8 mouse cellular contexts compared by ENCODE assay signal in the genomic region with DNA sequence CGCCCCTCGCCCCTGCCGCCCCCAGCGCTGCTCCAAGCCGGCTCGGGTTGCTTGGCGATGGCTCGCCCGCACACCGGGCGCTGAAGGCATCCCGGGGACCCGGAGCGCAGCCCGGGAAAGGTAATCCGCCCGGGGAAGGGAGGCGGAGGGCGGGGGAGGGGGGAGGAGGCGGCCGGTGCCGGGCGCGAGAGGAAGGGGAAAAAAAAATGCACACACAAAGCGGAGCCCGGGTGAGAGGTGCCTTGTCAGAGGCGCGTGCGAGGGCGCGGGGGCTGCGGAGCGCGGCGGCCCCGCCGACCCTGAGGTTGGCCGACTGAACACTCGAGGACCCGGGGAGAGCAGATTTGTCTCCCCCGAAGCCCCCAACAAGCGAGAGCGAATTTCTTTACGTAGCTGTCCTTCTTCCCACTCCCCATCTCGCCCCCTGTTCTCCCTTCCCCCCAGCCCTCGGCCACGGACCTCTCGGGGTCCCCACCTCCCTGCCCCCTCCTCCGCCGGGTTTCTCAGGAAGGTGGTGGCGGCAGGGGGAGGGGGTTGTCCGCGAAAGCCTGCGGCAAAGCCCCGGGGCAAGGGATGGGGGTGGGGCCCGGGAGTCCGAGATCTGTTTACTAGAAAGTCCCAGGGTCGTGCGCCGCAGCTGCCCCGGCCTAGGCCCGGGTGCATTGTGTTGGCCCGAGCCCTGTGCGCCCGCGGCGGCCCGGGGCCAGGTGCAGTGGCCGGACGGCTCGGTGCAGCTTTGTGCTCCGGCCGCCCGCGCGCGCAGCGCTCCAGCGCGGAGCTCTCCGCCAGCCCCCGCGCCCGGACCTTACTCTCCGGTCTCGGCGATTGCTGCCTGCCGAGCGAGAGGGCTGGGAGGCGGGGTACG. TPM values are rescaled to one million over a fixed set of nuclear protein-coding genes. Genes with fewer than 3 reads are reported as not detected.
DNase-seq lines count a peak whose midpoint lies in the region; ATAC-seq and TF ChIP-seq lines count a peak whose summit lies in the region.

No protein-coding gene starts in this region.

- H3K27ac ChIP-seq in gastrocnemius, adult 2 months: peak overlapping the region; percentile 84
- H3K27ac ChIP-seq in hindbrain, embryonic 16.5 days (ENCODE audit: low read depth, low read length): peak overlapping the region; percentile 96
- H3K27ac ChIP-seq in limb, embryonic 11.5 days (replicated peaks; ENCODE audit: low read depth, low read length): peak overlapping the region; percentile 99
- peak overlapping the region; percentile 100 for H3K27ac ChIP-seq in midbrain, embryonic 14.5 days (replicated peaks; ENCODE audit: low read depth, low read length)
- peak overlapping the region; percentile 61 for H3K27ac ChIP-seq in stomach, postnatal 0 days (replicated peaks)

- under 1% methylated on average over 73 of the region's 91 CpGs for WGBS in hindbrain, embryonic 16.5 days
- WGBS in limb, embryonic 11.5 days: under 1% methylated on average over 75 of the region's 91 CpGs
- WGBS in midbrain, embryonic 14.5 days: under 1% methylated on average over 83 of the region's 91 CpGs
- under 1% methylated on average over 61 of the region's 91 CpGs for WGBS in stomach, postnatal 0 days

- intact Hi-C loops in gastrocnemius, adult 2 months (cut with DNase I): loop anchor here (10.0 kb wide), 1 partner anchor 259 kb away; no protein-coding TSS in a partner anchor
- intact Hi-C loops in gastrocnemius, postnatal 14 days (cut with DNase I; ENCODE audit: low total_unique reads): no loop called here

- TF ChIP-seq EP300 in stomach, postnatal 0 days (optimal IDR thresholded peaks at IDR 0.05): no peak

- no peaks in the 10 kb centered on the region for H3K27me3 ChIP-seq in hindbrain, embryonic 16.5 days (replicated peaks; ENCODE audit: control insufficient read depth, insufficient read depth, low read length)
- no peaks in the 10 kb centered on the region for H3K27me3 ChIP-seq in limb, embryonic 11.5 days (ENCODE audit: control insufficient read depth, insufficient read depth, low read length)
- no peaks in the 10 kb centered on the region for H3K27me3 ChIP-seq in midbrain, embryonic 14.5 days (ENCODE audit: control insufficient read depth, insufficient read depth, low read length)
- H3K27me3 ChIP-seq in stomach, postnatal 0 days (ENCODE audit: control insufficient read depth, insufficient read depth, low read length): no peaks in the 10 kb centered on the region; the same call in 1 of the 2 replicates

- peaks cover 13% of the 10 kb centered on the region for H3K4me1 ChIP-seq in hindbrain, embryonic 16.5 days (ENCODE audit: control insufficient read depth, insufficient read depth, low read depth, low read length)
- peaks cover 8% of the 10 kb centered on the region for H3K4me1 ChIP-seq in limb, embryonic 11.5 days (ENCODE audit: control insufficient read depth, insufficient read depth, low read length)
- H3K4me1 ChIP-seq in midbrain, embryonic 14.5 days (ENCODE audit: control insufficient read depth, insufficient read depth, low read length): peaks cover 38% of the 10 kb centered on the region
- no peaks in the 10 kb centered on the region; the same call in 1 of the 2 replicates for H3K4me1 ChIP-seq in stomach, postnatal 0 days (replicated peaks; ENCODE audit: control insufficient read depth, insufficient read depth)

- peak; percentile 67 for DNase-seq in gastrocnemius, adult 2 months
- no peak for DNase-seq in gastrocnemius, adult 18-20 months (ENCODE audit: low spot score)
- peak; percentile 36 to 65 for DNase-seq in cerebellum, postnatal 4 days (ENCODE audit: low spot score in 2 of 2)
- DNase-seq in gastrocnemius, postnatal 14 days: peak; percentile 50
- peak; percentile 86 for DNase-seq in limb, embryonic 11.5 days (ENCODE audit: low spot score)
- peak; percentile 82 for DNase-seq in midbrain, embryonic 14.5 days
- DNase-seq in stomach, postnatal 0 days (ENCODE audit: low spot score): peak; percentile 60

- no peaks in the 10 kb centered on the region for H3K36me3 ChIP-seq in hindbrain, embryonic 16.5 days (ENCODE audit: control insufficient read depth, insufficient read depth, low read length)
- H3K36me3 ChIP-seq in limb, embryonic 11.5 days (ENCODE audit: control insufficient read depth, insufficient read depth, low read length): no peaks in the 10 kb centered on the region
- no peaks in the 10 kb centered on the region for H3K36me3 ChIP-seq in midbrain, embryonic 14.5 days (ENCODE audit: control insufficient read depth, insufficient read depth, low read length)
- H3K36me3 ChIP-seq in stomach, postnatal 0 days (ENCODE audit: control insufficient read depth, insufficient read depth, low read length): no peaks in the 10 kb centered on the region

- peak overlapping the region; percentile 98 for H3K9ac ChIP-seq in hindbrain, embryonic 16.5 days (ENCODE audit: low read depth, low read length)
- peak overlapping the region; percentile 99 for H3K9ac ChIP-seq in limb, embryonic 11.5 days (ENCODE audit: low read length)
- H3K9ac ChIP-seq in midbrain, embryonic 14.5 days (replicated peaks; ENCODE audit: low read length): peak overlapping the region; percentile 98
- peak overlapping the region; percentile 70 for H3K9ac ChIP-seq in stomach, postnatal 0 days (ENCODE audit: low read length)

- ATAC-seq in hindbrain, embryonic 16.5 days: peak; percentile 63
- peak; percentile 81 for ATAC-seq in limb, embryonic 11.5 days (ENCODE audit: insufficient number of reproducible peaks, low FRiP score, low TSS enrichment, low read depth)
- peak; percentile 71 for ATAC-seq in midbrain, embryonic 14.5 days (ENCODE audit: low FRiP score, low TSS enrichment)
- peak; percentile 73 for ATAC-seq in stomach, postnatal 0 days (ENCODE audit: low FRiP score, low TSS enrichment)

- TF ChIP-seq CTCF in gastrocnemius, adult 2 months (IDR thresholded peaks at IDR 0.05): no peak
- no peak for TF ChIP-seq CTCF in stomach, postnatal 0 days (IDR thresholded peaks at IDR 0.05; ENCODE audit: low read depth)

- H3K4me2 ChIP-seq in hindbrain, embryonic 16.5 days (ENCODE audit: low read length): peak overlapping the region; percentile 93
- peak overlapping the region; percentile 96 for H3K4me2 ChIP-seq in limb, embryonic 11.5 days (ENCODE audit: low read depth, severe bottlenecking)
- H3K4me2 ChIP-seq in midbrain, embryonic 14.5 days (ENCODE audit: low read length): peak overlapping the region; percentile 90
- peak overlapping the region; percentile 100 for H3K4me2 ChIP-seq in stomach, postnatal 0 days (replicated peaks; ENCODE audit: low read depth)

- H3K9me3 ChIP-seq in hindbrain, embryonic 16.5 days (ENCODE audit: control insufficient read depth, low read length): no peaks in the 10 kb centered on the region
- H3K9me3 ChIP-seq in limb, embryonic 11.5 days (ENCODE audit: control insufficient read depth, low read length): no peaks in the 10 kb centered on the region
- no peaks in the 10 kb centered on the region for H3K9me3 ChIP-seq in midbrain, embryonic 14.5 days (ENCODE audit: control insufficient read depth, low read length)
- H3K9me3 ChIP-seq in stomach, postnatal 0 days (ENCODE audit: control insufficient read depth, low read length): no peaks in the 10 kb centered on the region

- peak overlapping the region; percentile 93 for H3K4me3 ChIP-seq in gastrocnemius, adult 2 months
- peak overlapping the region; percentile 87 for H3K4me3 ChIP-seq in hindbrain, embryonic 16.5 days (ENCODE audit: low read length)
- peak overlapping the region; percentile 80 for H3K4me3 ChIP-seq in limb, embryonic 11.5 days (ENCODE audit: low read depth, low read length)
- peak overlapping the region; percentile 85 for H3K4me3 ChIP-seq in midbrain, embryonic 14.5 days (replicated peaks; ENCODE audit: low read depth, low read length)
- peak overlapping the region; percentile 73 for H3K4me3 ChIP-seq in stomach, postnatal 0 days (ENCODE audit: low read depth, low read length)

RNA-seq across cellular contexts. Expression of a gene that starts 0.9 kb away (rescaled TPM):
- 1 to 10 TPM; 2.6 to 8.5 TPM for total RNA-seq in gastrocnemius, adult 2 months (2021)
- 1 to 10 TPM; 4.6 to 7.4 TPM for total RNA-seq in gastrocnemius, adult 18-20 months (2021)
- 1 to 10 TPM; 1.5 to 2.9 TPM for total RNA-seq in gastrocnemius, postnatal 14 days (2021)
- polyA plus RNA-seq in hindbrain, embryonic 16.5 days (2015; fragmentation: Nextera tagmentation; extraction: Ambion mirVana): 112 and 122 TPM in 2 replicates
- polyA plus RNA-seq in limb, embryonic 11.5 days (2014; fragmentation: Nextera tagmentation; extraction: Ambion mirVana): 91.3 and 98.0 TPM in 2 replicates
- 124 and 163 TPM in 2 replicates for polyA plus RNA-seq in midbrain, embryonic 14.5 days (2014; fragmentation: Nextera tagmentation; extraction: Ambion mirVana)
- 5.8 and 6.6 TPM in 2 replicates for polyA plus RNA-seq in stomach, postnatal 0 days (2015; fragmentation: Nextera tagmentation; extraction: Ambion mirVana)

Comparison
In these comparisons a context has a peak if more than half of its experiments do, and no peak if none do; other contexts are left out.
1. RNA of a gene that starts 0.9 kb away (polyA plus RNA-seq): 124 to 163 TPM in midbrain, embryonic 14.5 days, 112 to 122 TPM in hindbrain, embryonic 16.5 days and 91.3 to 98.0 TPM in limb, embryonic 11.5 days; 5.8 to 6.6 TPM in stomach, postnatal 0 days; every median in the first group is over 10 times any median in the second.
2. Peak in every context shown above with its lines, with median percentiles within 50 percentile points of each other: H3K27ac ChIP-seq, H3K4me3 ChIP-seq, ATAC-seq, H3K4me2 ChIP-seq and H3K9ac ChIP-seq.